Mouse (Mus musculus): ENCODE measurements at regions not wholly inside any gene's neighbourhood (a gene's known extent, or its start where the extent isn't known, plus 50 kb on each side); places are given as distances from the start of the nearest gene placed in this dataset.

DNA sequence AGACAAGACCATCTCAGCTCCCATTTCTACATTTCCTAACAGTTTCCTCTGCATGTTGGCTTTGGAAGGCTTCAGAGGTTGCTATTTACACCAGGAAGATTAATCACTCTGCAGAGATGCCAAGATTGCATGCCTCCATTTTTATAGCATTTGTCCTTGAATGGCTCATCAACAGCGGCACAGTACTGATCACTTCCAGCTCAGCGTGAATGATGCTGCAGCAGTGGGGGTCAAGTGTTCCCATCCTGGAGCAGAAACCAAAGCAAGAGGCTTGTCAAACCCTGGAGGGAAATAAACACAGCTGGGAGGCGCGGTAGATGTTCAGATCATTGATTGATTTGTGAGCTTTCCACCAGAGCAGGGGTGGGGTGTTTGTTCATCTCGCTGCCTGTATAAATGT, 572.2 kb upstream of the Hs6st1 start:
- TF ChIP-seq CTCF (IDR thresholded peaks at IDR 0.05; ENCODE audit: control insufficient read depth, insufficient read depth, insufficient read length) (no peak), USF1 (IDR thresholded peaks at IDR 0.05; ENCODE audit: low read depth) (no peak), MAX (IDR thresholded peaks at IDR 0.05) (no peak), MYOD1 (IDR thresholded peaks at IDR 0.05; ENCODE audit: control insufficient read depth, insufficient read length, low read depth) (no peak), MYOG (IDR thresholded peaks at IDR 0.05; ENCODE audit: control insufficient read depth, extremely low read depth, insufficient read length) (no peak), CEBPB (IDR thresholded peaks at IDR 0.05; ENCODE audit: low read depth) (no peak)

Measured in C2C12 (cell line).